Mouse (Mus musculus) liver, adult 2 months (tissue): ENCODE measurements at regions not wholly inside any gene's neighbourhood (a gene's known extent, or its start where the extent isn't known, plus 50 kb on each side); places are given as distances from the start of the nearest gene placed in this dataset.

ENCODE experiments used
- CTCF ChIP-seq: fragments of 200-500 bp; IDR thresholded peaks from 2 replicates; pipeline ENCODE4 v1.5.1; 2011; ENCODE audit warnings: low read depth, low read length, control low read depth
- POLR2A ChIP-seq: fragments of 200-500 bp; IDR thresholded peaks from 2 replicates; pipeline ENCODE4 v1.6.1; 2011; ENCODE audit warnings: low read length, control low read depth; ENCODE audit not compliant: insufficient read depth; ENCODE audit errors: extremely low read depth

DNA sequence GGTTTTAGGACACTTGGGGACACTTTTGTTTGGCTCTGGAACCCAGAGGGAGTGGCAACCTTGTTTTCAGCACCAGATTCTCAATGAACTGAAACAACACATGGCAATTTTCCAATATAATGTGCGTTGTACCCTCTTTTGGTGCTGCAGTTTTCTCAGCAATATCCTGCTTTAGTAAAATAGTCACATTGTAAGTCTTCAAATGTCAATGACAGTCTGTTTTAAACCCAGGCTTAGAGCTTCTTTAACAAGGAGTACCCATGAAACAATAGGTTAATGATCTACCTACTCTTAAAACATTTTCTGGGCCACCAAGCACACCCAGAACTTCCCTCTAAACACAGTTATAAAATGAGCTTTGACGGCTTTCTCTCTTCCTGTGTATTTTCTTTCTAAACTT lies 82.3 kb upstream of the Ica1 start:
- no peak for TF ChIP-seq CTCF
- TF ChIP-seq POLR2A, result no peak
